Mouse (Mus musculus): ENCODE data around the gene Olfr498. TPM values are rescaled to one million over a fixed set of nuclear protein-coding genes. Genes with fewer than 3 reads are reported as not detected.

The Olfr498 gene
- polyA plus RNA-seq (2015; fragmentation: Nextera tagmentation; extraction: Ambion mirVana): not detected in 2 replicates

DNA sequence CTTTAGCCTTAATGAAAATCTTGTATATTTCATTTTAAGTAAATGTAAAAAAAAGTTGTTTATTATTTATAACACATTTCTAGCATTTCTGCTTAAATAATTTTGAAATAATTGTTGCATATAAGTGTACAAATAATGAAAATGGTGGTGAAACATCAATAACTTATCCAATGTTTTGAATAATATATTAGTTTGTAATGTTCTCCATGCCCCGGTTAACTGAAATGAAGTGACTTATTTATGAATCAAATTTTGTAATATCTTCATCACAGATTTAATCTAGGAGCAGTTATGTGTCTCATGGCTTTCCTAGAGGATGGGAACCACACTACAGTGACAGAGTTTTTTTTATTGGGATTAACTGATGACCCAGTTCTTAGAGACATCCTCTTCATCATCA is at the start of gene Olfr498:
TSS of gene Olfr498 (plus strand) at position 301 of the 400 bp plus-strand sequence.
- Histone ChIP-seq H3K27ac (ENCODE audit: low read depth, low read length) (no peak within 1 kb of the TSS), H3K4me2 (replicated peaks; ENCODE audit: low read depth) (no peak within 1 kb of the TSS), H3K4me1 (replicated peaks; ENCODE audit: control insufficient read depth, insufficient read depth, low read length) (no peaks in the 10 kb centered on the region), H3K9me3 (ENCODE audit: control insufficient read depth) (no peaks in the 10 kb centered on the region), H3K4me3 (ENCODE audit: low read depth, low read length) (no peak within 1 kb of the TSS), H3K27me3 (replicated peaks; ENCODE audit: control insufficient read depth, insufficient read depth, low read length) (no peaks in the 10 kb centered on the region), H3K9ac (ENCODE audit: low read depth, low read length) (no peak within 1 kb of the TSS), H3K36me3 (ENCODE audit: control insufficient read depth, insufficient read depth) (no peaks in the 10 kb centered on the region)
- no peak for ATAC-seq
- 95% methylated on average over 1 of the region's 1 CpGs for WGBS
- no peak for TF ChIP-seq CTCF (IDR thresholded peaks at IDR 0.05; ENCODE audit: low read depth)

DNA sequence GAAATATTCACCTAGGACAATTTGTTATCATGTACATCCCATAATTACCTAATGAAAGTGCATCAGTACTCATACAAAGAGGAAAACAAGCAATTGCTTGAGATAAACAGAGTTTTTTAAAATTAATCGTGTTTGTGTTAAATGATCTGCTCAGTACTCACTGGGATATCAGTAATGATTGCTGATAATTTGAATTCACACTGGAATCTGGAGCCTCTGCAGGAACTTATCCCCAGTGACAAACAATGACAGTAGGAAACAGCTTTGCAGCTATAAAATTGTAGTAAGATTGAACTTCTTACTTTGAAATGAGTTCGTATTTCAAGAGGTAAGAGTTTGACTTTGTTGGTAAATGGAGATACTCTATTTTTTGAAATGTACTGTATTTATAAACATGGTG is 45.0 kb upstream of the Olfr498 start, which contains the start of gene Olfr497:
TSS of gene Olfr497 (plus strand) at position 301 of the 400 bp plus-strand sequence.
- Histone ChIP-seq H3K27ac (ENCODE audit: low read depth, low read length) (no peak within 1 kb of the TSS), H3K36me3 (ENCODE audit: control insufficient read depth, insufficient read depth) (no peaks in the 10 kb centered on the region), H3K9me3 (ENCODE audit: control insufficient read depth) (no peaks in the 10 kb centered on the region), H3K4me3 (ENCODE audit: low read depth, low read length) (no peak within 1 kb of the TSS), H3K4me2 (replicated peaks; ENCODE audit: low read depth) (no peak within 1 kb of the TSS), H3K9ac (ENCODE audit: low read depth, low read length) (no peak within 1 kb of the TSS), H3K27me3 (replicated peaks; ENCODE audit: control insufficient read depth, insufficient read depth, low read length) (no peaks in the 10 kb centered on the region), H3K4me1 (replicated peaks; ENCODE audit: control insufficient read depth, insufficient read depth, low read length) (no peaks in the 10 kb centered on the region)
- WGBS: 75% methylated on average over 2 of the region's 2 CpGs
- ATAC-seq: no peak
- no peak for TF ChIP-seq CTCF (IDR thresholded peaks at IDR 0.05; ENCODE audit: low read depth)

Other genes starting within 250 kb of the Olfr498 start
- gene Olfr488, start 207.0 kb upstream of the Olfr498 start, polyA plus RNA-seq (2015; fragmentation: Nextera tagmentation; extraction: Ambion mirVana): not detected in 2 replicates
- not detected in 2 replicates for gene Olfr490, start 176.4 kb upstream of the Olfr498 start, polyA plus RNA-seq (2015; fragmentation: Nextera tagmentation; extraction: Ambion mirVana)
- not detected in 2 replicates for gene Olfr491, start 151.9 kb upstream of the Olfr498 start, polyA plus RNA-seq (2015; fragmentation: Nextera tagmentation; extraction: Ambion mirVana)
- gene Olfr492, start 141.7 kb upstream of the Olfr498 start, polyA plus RNA-seq (2015; fragmentation: Nextera tagmentation; extraction: Ambion mirVana): not detected in 2 replicates
- gene Olfr493, start 118.3 kb upstream of the Olfr498 start, polyA plus RNA-seq (2015; fragmentation: Nextera tagmentation; extraction: Ambion mirVana): not detected in 2 replicates
- not detected in 2 replicates for gene Olfr494, start 100.0 kb upstream of the Olfr498 start, polyA plus RNA-seq (2015; fragmentation: Nextera tagmentation; extraction: Ambion mirVana)
- not detected in 2 replicates for gene Olfr495, start 72.2 kb upstream of the Olfr498 start, polyA plus RNA-seq (2015; fragmentation: Nextera tagmentation; extraction: Ambion mirVana)
- not detected in 2 replicates for gene Olfr497, start 44.9 kb upstream of the Olfr498 start, polyA plus RNA-seq (2015; fragmentation: Nextera tagmentation; extraction: Ambion mirVana)
- not detected in 2 replicates for gene Olfr502, start 59.7 kb downstream of the Olfr498 start, polyA plus RNA-seq (2015; fragmentation: Nextera tagmentation; extraction: Ambion mirVana)
- gene Olfr503, start 79.2 kb downstream of the Olfr498 start, polyA plus RNA-seq (2015; fragmentation: Nextera tagmentation; extraction: Ambion mirVana): not detected in 2 replicates
- not detected in 2 replicates for gene Olfr504, start 100.5 kb downstream of the Olfr498 start, polyA plus RNA-seq (2015; fragmentation: Nextera tagmentation; extraction: Ambion mirVana)
- not detected in 2 replicates for gene Olfr506, start 145.5 kb downstream of the Olfr498 start, polyA plus RNA-seq (2015; fragmentation: Nextera tagmentation; extraction: Ambion mirVana)
- gene Olfr507, start 156.5 kb downstream of the Olfr498 start, polyA plus RNA-seq (2015; fragmentation: Nextera tagmentation; extraction: Ambion mirVana): not detected in 2 replicates
- gene Olfr508, start 164.7 kb downstream of the Olfr498 start, polyA plus RNA-seq (2015; fragmentation: Nextera tagmentation; extraction: Ambion mirVana): not detected in 2 replicates
- not detected in 2 replicates for gene Olfr509, start 186.6 kb downstream of the Olfr498 start, polyA plus RNA-seq (2015; fragmentation: Nextera tagmentation; extraction: Ambion mirVana)
- gene Olfr510, start 201.1 kb downstream of the Olfr498 start, polyA plus RNA-seq (2015; fragmentation: Nextera tagmentation; extraction: Ambion mirVana): not detected in 2 replicates
- gene Olfr512, start 248.0 kb downstream of the Olfr498 start, polyA plus RNA-seq (2015; fragmentation: Nextera tagmentation; extraction: Ambion mirVana): not detected in 2 replicates

All from intestine, postnatal 0 days (tissue).